Mouse (Mus musculus): ENCODE results near the gene Igtp. TPM values are rescaled to one million over a fixed set of nuclear protein-coding genes. Genes with fewer than 3 reads are reported as not detected.

Igtp gene
- polyA plus RNA-seq, 1 experiment from 2014 or later, result 9.7 TPM

- no peak overlapping the region for H3K9ac ChIP-seq (replicated peaks; ENCODE audit: low read depth)
- ATAC-seq (no peak), DNase-seq (ENCODE audit: low spot score) (no peak)
- H3K9me3 ChIP-seq (ENCODE audit: low read length), result 0 out of 2 replicates have a peak, but pooled peaks cover 3% of the 10 kb centered on the region
- TF ChIP-seq EP300 (IDR thresholded peaks at IDR 0.05) (no peak), CTCF (IDR thresholded peaks at IDR 0.05) (no peak)
- 68% methylated on average over 7 of the region's 7 CpGs for WGBS
- H3K4me2 ChIP-seq (replicated peaks; ENCODE audit: low read depth, low read length), result no peak overlapping the region
- H3K27me3 ChIP-seq (replicated peaks; ENCODE audit: insufficient read depth, low read length), result no peaks in the 10 kb centered on the region
- no peak overlapping the region for H3K27ac ChIP-seq (ENCODE audit: low read length)
- H3K4me1 ChIP-seq (ENCODE audit: insufficient read depth, low read depth, low read length), result no peaks in the 10 kb centered on the region
- no peaks in the 10 kb centered on the region for H3K36me3 ChIP-seq (ENCODE audit: insufficient read depth, low read length)
- H3K4me3 ChIP-seq (ENCODE audit: low read depth, low read length), result no peak overlapping the region
Measured at GRCm38 (mm10) chr11:58249203-58249981, 50.0 kb downstream of the Igtp start.

DNA sequence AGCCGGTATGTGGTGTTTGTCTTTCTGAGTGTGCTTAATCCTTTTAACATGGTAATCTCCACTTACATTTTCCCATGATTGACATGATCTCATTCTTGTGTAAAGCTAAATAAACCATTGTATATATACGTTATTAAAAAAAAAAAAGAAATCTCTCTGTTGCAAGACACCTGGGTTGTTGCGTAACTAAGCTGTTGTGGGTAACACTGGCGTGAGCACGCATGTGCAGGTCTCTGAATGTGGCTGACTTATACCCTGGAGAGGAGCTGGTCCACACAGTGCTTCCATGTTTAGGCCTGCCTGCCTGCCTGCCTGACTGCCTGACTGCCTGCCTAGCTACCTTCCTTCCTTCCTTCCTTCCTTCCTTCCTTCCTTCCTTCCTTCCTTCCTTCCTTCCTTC lies 51.2 kb downstream of the Igtp start:
- ATAC-seq, result no peak

DNA sequence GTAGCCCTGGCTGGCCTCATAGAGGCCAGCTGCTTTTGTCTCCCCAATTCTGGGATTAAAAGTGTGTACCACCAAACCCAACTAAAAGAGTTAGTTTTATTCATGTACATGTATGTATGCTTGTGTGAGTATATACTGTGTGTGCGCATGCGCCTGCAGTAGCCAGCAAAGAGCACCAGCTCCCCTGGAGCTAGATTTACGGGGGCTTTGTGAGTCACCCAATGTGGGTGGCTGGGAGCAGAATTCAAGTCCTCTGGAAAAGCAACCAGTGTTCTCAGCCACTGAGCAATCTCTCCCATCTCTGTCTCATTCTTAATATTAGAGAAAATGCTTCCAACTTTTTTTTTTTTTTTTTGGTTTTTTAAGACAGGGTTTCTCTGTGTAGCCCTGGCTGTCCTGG lies 55.1 kb downstream of the Igtp start:
- Histone ChIP-seq H3K27me3 (replicated peaks; ENCODE audit: insufficient read depth, low read length) (no peaks in the 10 kb centered on the region), H3K27ac (ENCODE audit: low read length) (no peak overlapping the region), H3K9me3 (ENCODE audit: low read length) (no peaks in the 10 kb centered on the region), H3K9ac (replicated peaks; ENCODE audit: low read depth) (no peak overlapping the region), H3K4me1 (ENCODE audit: insufficient read depth, low read depth, low read length) (no peaks in the 10 kb centered on the region), H3K36me3 (ENCODE audit: insufficient read depth, low read length) (no peaks in the 10 kb centered on the region), H3K4me3 (ENCODE audit: low read depth, low read length) (no peak overlapping the region), H3K4me2 (replicated peaks; ENCODE audit: low read depth, low read length) (no peak overlapping the region)
- 90% methylated on average over 3 of the region's 3 CpGs for whole genome bisulfite sequencing
- no peak for DNase-seq (ENCODE audit: low spot score)
- TF ChIP-seq CTCF (IDR thresholded peaks at IDR 0.05), result no peak
- TF ChIP-seq EP300 (IDR thresholded peaks at IDR 0.05), result no peak
- no peak for ATAC-seq

More for the DNA sequence above, 51.2 kb downstream of the Igtp start:
- no peaks in the 10 kb centered on the region for H3K27me3 ChIP-seq (replicated peaks; ENCODE audit: insufficient read depth, low read length)
- DNase-seq (ENCODE audit: low spot score), result no peak
- WGBS, result 63% methylated on average over 5 of the region's 5 CpGs
- no peak overlapping the region for H3K4me3 ChIP-seq (ENCODE audit: low read depth, low read length)
- H3K4me2 ChIP-seq (replicated peaks; ENCODE audit: low read depth, low read length), result no peak overlapping the region
- no peak overlapping the region for H3K9ac ChIP-seq (replicated peaks; ENCODE audit: low read depth)
- TF ChIP-seq CTCF (IDR thresholded peaks at IDR 0.05) (no peak), EP300 (IDR thresholded peaks at IDR 0.05) (no peak)
- no peaks in the 10 kb centered on the region for H3K4me1 ChIP-seq (ENCODE audit: insufficient read depth, low read depth, low read length)
- H3K27ac ChIP-seq (ENCODE audit: low read length), result no peak overlapping the region
- 0 out of 2 replicates have a peak, but pooled peaks cover 3% of the 10 kb centered on the region for H3K9me3 ChIP-seq (ENCODE audit: low read length)
- H3K36me3 ChIP-seq (ENCODE audit: insufficient read depth, low read length), result no peaks in the 10 kb centered on the region

Other genes with a start within 250 kb of the Igtp start
- gene Larp1, start 190.5 kb upstream of the Igtp start, polyA plus RNA-seq (2015; fragmentation: Nextera tagmentation; extraction: Ambion mirVana), result 10.3 and 11.6 TPM in 2 replicates
- 0.14 and 0.17 TPM in 2 replicates for gene Gm12248, start 106.4 kb upstream of the Igtp start, polyA plus RNA-seq (2015; fragmentation: Nextera tagmentation; extraction: Ambion mirVana)
- gene Cnot8, start 95.4 kb upstream of the Igtp start, polyA plus RNA-seq (2015; fragmentation: Nextera tagmentation; extraction: Ambion mirVana), result 71.2 and 71.8 TPM in 2 replicates
- gene Gemin5, start 31.0 kb upstream of the Igtp start, polyA plus RNA-seq (2015; fragmentation: Nextera tagmentation; extraction: Ambion mirVana), result 4.3 and 6.2 TPM in 2 replicates
- 75.1 and 81.7 TPM in 2 replicates for gene Mrpl22, start 27.9 kb upstream of the Igtp start, polyA plus RNA-seq (2015; fragmentation: Nextera tagmentation; extraction: Ambion mirVana)
- 6.9 TPM in 2 replicates for gene Irgm2, start 62 bp downstream of the Igtp start, polyA plus RNA-seq (2015; fragmentation: Nextera tagmentation; extraction: Ambion mirVana)
- 0.16 and 0.17 TPM in 2 replicates for gene 4930438A08Rik, start 75.2 kb downstream of the Igtp start, polyA plus RNA-seq (2015; fragmentation: Nextera tagmentation; extraction: Ambion mirVana)
- gene Zfp692, start 107.5 kb downstream of the Igtp start, polyA plus RNA-seq (2015; fragmentation: Nextera tagmentation; extraction: Ambion mirVana), result 5.6 and 7.1 TPM in 2 replicates
- 32.0 and 34.7 TPM in 2 replicates for gene Zfp672, start 130.8 kb downstream of the Igtp start, polyA plus RNA-seq (2015; fragmentation: Nextera tagmentation; extraction: Ambion mirVana)
- gene Sh3bp5l, start 131.2 kb downstream of the Igtp start, polyA plus RNA-seq (2015; fragmentation: Nextera tagmentation; extraction: Ambion mirVana), result 33.7 and 38.0 TPM in 2 replicates
- not detected in 2 replicates for gene Lypd8, start 179.5 kb downstream of the Igtp start, polyA plus RNA-seq (2015; fragmentation: Nextera tagmentation; extraction: Ambion mirVana)
- not detected in 2 replicates for gene 1810065E05Rik, start 221.6 kb downstream of the Igtp start, polyA plus RNA-seq (2015; fragmentation: Nextera tagmentation; extraction: Ambion mirVana)
- not detected in 2 replicates for gene Gm12253, start 233.0 kb downstream of the Igtp start, polyA plus RNA-seq (2015; fragmentation: Nextera tagmentation; extraction: Ambion mirVana)

Measured in lung, postnatal 0 days (tissue).